Mouse (Mus musculus): Measurements from ENCODE around the gene Erich4. TPM values are rescaled to one million over a fixed set of nuclear protein-coding genes. Genes with fewer than 3 reads are reported as not detected.

The Erich4 gene
- not detected in 2 replicates for total RNA-seq (2017)

DNA sequence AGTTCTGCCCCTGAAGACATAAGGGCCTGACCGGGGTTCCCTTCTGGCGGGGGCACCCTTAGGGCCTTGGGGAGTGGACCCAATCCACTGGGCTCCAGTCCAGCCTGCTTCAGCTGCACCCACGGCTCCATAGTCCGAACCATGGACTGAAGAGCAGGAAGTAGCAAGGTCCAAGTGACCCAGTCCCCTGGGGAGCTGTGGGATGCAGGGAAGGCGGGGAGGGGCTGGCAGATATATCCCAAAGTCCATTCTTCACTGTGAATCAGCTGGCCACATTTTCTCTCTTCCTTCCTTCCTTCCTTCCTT lies at the start of gene Erich4:
Gene Erich4, minus strand, starts transcription at position 187 of the 306 bp plus-strand sequence.
- no peak for ATAC-seq (replicated peaks; ENCODE audit: low read depth, poor library complexity, severe bottlenecking)

- ATAC-seq (replicated peaks; ENCODE audit: low read depth, poor library complexity, severe bottlenecking) = peak; percentile 97
These were observed 43.2 kb upstream of the Erich4 start, which contains the start of the genes Bckdha and Exosc5 for GRCm38 (mm10) chr7:25658657-25659472. Bckdha (minus strand) TSS chr7:25658981. Exosc5 (plus strand) TSS chr7:25659164.

- no peak for ATAC-seq (replicated peaks; ENCODE audit: low read depth, poor library complexity, severe bottlenecking)
These were observed 42.1 kb upstream of the Erich4 start for GRCm38 (mm10) chr7:25657785-25658184.

GRCm38 (mm10) chr7:25655601-25656428 lies 40.1 kb upstream of the Erich4 start:
- ATAC-seq (replicated peaks; ENCODE audit: low read depth, poor library complexity, severe bottlenecking) = no peak

DNA sequence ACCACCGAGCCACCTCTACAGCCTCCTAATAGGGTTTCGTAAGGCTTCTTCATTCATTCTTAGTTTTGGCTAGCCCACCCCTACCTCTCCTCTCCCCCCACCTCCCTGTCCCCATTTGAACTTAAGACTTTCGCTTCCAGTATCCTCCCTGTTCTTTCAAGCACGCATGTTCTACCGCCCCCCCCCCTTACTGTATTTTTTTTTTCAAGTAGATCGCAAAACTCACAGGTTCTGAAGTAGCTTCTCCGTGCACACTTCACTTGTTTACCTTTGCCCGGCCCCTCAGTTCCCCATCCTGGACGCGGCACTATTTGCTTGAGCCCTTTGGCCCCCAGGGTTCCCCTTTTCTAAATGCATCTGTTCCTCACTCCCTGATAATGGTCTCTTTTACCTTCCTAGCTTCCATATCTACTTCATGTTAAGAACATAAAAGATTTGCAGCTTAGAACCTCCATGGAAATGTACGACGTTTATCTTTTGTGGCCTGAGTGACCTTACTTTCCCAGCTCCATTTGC lies 36.6 kb upstream of the Erich4 start:
- ATAC-seq (replicated peaks; ENCODE audit: low read depth, poor library complexity, severe bottlenecking) = 0 out of 2 replicates have a peak, but pooled peaks have one; percentile 11

DNA sequence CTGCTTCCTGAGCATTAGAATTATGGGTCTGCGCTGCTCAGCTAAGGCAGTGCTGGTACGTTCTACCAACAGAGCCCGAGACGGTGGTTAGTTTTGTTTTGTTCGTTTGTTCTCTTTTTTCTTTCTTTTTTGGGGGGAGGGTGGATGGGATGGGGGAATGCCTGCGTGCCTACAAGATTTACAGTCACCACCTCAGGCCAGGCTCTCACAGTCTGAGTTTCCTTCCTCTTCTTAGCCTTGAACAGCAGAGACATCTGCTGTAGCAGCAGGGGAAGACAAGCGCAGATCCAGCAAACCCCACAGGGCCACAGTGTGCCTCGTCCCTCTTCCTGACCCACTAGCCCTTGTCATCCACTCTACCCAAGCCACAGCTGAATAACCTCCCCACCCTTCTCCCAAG lies 35.6 kb upstream of the Erich4 start:
- peak; percentile 76 for ATAC-seq (replicated peaks; ENCODE audit: low read depth, poor library complexity, severe bottlenecking)

GRCm38 (mm10) chr7:25649839-25650238 lies 34.1 kb upstream of the Erich4 start:
- peak; percentile 57 for ATAC-seq (replicated peaks; ENCODE audit: low read depth, poor library complexity, severe bottlenecking)

DNA sequence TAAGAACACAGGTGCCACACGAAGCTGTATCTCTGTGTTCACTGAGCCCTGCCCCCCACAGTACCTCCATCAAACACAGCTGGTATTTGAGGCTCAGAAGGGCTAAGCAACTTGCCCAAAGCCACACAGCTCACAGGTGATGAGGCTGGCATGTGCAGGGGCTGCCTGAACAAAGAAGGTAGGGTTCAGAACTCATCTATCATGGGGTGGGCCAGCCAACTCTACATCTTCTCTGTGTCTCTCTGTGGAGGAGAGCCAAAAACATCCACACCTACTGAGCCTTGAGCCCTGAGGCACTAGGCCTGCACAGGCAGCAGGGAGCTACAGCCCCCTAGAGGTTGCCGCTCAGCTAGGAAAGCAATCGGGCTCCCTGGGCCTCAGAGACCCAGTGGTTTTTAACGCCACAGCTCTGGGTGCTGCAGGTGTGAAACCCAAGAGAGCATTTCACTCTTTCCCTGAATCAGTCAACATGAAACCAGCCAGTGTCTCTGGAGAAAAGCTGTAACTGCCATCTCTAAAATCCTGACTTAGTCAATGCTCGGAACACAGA lies 32.0 kb upstream of the Erich4 start:
- ATAC-seq (replicated peaks; ENCODE audit: low read depth, poor library complexity, severe bottlenecking) = no peak

- ATAC-seq (replicated peaks; ENCODE audit: low read depth, poor library complexity, severe bottlenecking) = 0 out of 2 replicates have a peak, but pooled peaks have one; percentile 12
These were observed 29.4 kb upstream of the Erich4 start for GRCm38 (mm10) chr7:25645074-25645473.

DNA sequence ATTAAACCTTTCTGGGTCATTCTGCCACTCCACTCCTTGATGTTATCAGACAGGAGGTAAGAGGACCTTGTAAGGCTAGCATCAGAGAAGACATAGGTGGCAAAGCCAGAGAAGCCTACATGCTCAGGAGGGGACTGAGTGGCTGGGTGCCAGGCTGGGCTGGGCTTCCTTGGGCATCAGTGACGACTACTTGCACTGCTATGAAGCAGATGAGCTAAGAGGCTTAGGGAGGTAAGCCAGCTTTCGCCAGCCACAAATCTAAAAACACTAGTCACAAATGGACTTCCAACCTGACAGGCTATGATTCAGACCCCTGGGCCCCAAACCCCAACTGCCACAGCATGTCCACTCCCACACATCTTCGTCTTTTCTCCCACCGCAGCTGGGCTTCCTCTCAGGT lies 28.9 kb upstream of the Erich4 start:
- ATAC-seq (replicated peaks; ENCODE audit: low read depth, poor library complexity, severe bottlenecking) = peak; percentile 30; the same call in 1 of the 2 replicates

GRCm38 (mm10) chr7:25644136-25644535 lies 28.4 kb upstream of the Erich4 start:
- peak; percentile 43 for ATAC-seq (replicated peaks; ENCODE audit: low read depth, poor library complexity, severe bottlenecking)

DNA sequence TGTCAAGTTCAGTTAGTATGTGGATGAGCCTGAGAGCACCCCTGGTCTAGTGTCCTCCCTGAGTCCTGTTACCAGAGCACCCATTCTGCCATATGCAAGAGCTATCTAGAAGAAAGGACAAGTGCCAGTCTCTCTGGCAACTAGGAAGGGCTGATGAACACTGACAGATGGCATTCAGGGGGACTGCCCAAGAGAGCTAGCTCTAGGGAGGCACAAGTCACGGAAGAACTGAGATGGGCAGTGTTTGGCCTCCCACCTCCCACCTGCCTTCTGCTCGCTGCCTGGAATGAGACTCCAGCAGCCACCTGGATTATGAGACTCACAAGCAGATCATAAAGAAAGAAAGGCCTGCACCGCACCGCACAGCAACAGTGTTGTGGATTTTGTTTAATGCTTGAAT lies 24.1 kb upstream of the Erich4 start:
- no peak for ATAC-seq (replicated peaks; ENCODE audit: low read depth, poor library complexity, severe bottlenecking)

- ATAC-seq (replicated peaks; ENCODE audit: low read depth, poor library complexity, severe bottlenecking) = no peak
These were observed 21.4 kb upstream of the Erich4 start for GRCm38 (mm10) chr7:25637099-25637498.

- no peak for ATAC-seq (replicated peaks; ENCODE audit: low read depth, poor library complexity, severe bottlenecking)
These were observed 20.7 kb upstream of the Erich4 start for GRCm38 (mm10) chr7:25636373-25636772.

GRCm38 (mm10) chr7:25632679-25633078 lies 17.0 kb upstream of the Erich4 start:
- peak; percentile 76 for ATAC-seq (replicated peaks; ENCODE audit: low read depth, poor library complexity, severe bottlenecking)

DNA sequence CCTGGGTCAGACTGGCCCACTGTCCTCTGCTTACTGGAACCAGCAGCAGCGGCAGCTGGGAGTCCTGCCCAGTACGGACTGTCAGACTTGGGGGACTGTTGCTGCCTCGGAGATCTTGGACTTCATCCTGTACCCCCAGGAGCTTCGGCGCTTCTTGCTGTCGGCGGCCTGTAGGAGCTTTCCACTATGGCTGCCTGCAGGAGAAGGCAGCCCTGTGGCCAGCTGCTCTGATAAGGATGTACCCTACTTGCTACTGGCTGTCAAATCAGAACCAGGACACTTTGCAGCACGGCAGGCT lies 12.6 kb upstream of the Erich4 start:
- no peak for ATAC-seq (replicated peaks; ENCODE audit: low read depth, poor library complexity, severe bottlenecking)

- ATAC-seq (replicated peaks; ENCODE audit: low read depth, poor library complexity, severe bottlenecking) = peak; percentile 61
These were observed 12.0 kb upstream of the Erich4 start for GRCm38 (mm10) chr7:25627431-25628322.

- ATAC-seq (replicated peaks; ENCODE audit: low read depth, poor library complexity, severe bottlenecking) = peak; percentile 27
These were observed 11.1 kb upstream of the Erich4 start, which contains the start of gene B3gnt8 for GRCm38 (mm10) chr7:25626509-25627430. B3gnt8 (plus strand) TSS chr7:25626654.

Data from common myeloid progenitor, adult 5-6 weeks (primary cell).